Mouse (Mus musculus) megakaryocyte, embryonic 14.5 days (primary cell): ENCODE results near the gene Piezo1.

ENCODE experiments used
- FLI1 ChIP-seq: IDR thresholded peaks from 2 replicates; pipeline ENCODE4 v1.6.1; 2012; ENCODE audit warnings: low read length, inconsistent platforms, mixed read lengths
- GATA1 ChIP-seq: IDR thresholded peaks from 3 replicates; pipeline ENCODE4 v1.6.1; 2012; ENCODE audit warnings: mixed read lengths, low read length, inconsistent platforms, borderline replicate concordance

- TF ChIP-seq GATA1, result no peak
- TF ChIP-seq FLI1, result no peak
Observed at GRCm38 (mm10) chr8:122537033-122537432, 14.1 kb downstream of the Piezo1 start.
